Mouse (Mus musculus) kidney, adult 2 months (tissue): Measurements from ENCODE around the gene Ttc30a2. TPM values are rescaled to one million over a fixed set of nuclear protein-coding genes. Genes with fewer than 3 reads are reported as not detected.
"Not testable (repeated sequence)": the region's sequence is repeated elsewhere in the genome, so short reads cannot be mapped to it uniquely, and the experiment has no call there.

Experiments used
- DNase-seq: peaks from one replicate; pipeline ENCODE4 v3.0.0; 2021
- H3K27ac ChIP-seq: fragments of 200-500 bp; 2 replicates; pipeline ENCODE4 v1.5.1; 2012; ENCODE audit warnings: low read depth, low read length, control low read depth, inconsistent platforms; ENCODE audit not compliant: insufficient read depth
- H3K27me3 ChIP-seq: fragments of 200-500 bp; replicated peaks from 2 replicates; pipeline ENCODE4 v1.6.1; 2012; ENCODE audit warnings: mild to moderate bottlenecking, moderate library complexity, low read length, inconsistent platforms; ENCODE audit not compliant: control insufficient read depth, insufficient read depth
- H3K36me3 ChIP-seq: fragments of 200-500 bp; 2 replicates; pipeline ENCODE4 v1.6.1; 2012; ENCODE audit warnings: mild to moderate bottlenecking, moderate library complexity, low read length, inconsistent platforms; ENCODE audit not compliant: control insufficient read depth, insufficient read depth
- H3K4me1 ChIP-seq: fragments of 200-500 bp; 2 replicates; pipeline ENCODE4 v1.6.1; 2011; ENCODE audit warnings: low read length; ENCODE audit not compliant: control insufficient read depth, insufficient read depth
- H3K4me3 ChIP-seq: fragments of 200-500 bp; 2 replicates; pipeline ENCODE4 v1.5.1; 2011; ENCODE audit warnings: mild to moderate bottlenecking, low read depth, low read length, control low read depth; ENCODE audit not compliant: insufficient read depth
- CTCF ChIP-seq: fragments of 200-500 bp; conservative IDR thresholded peaks from 2 replicates; pipeline ENCODE4 v1.5.1; 2011; ENCODE audit warnings: low read depth, mild to moderate bottlenecking, control low read depth, low read length, moderate library complexity, mixed read lengths; ENCODE audit not compliant: insufficient read depth, insufficient read length
- POLR2A ChIP-seq: fragments of 200-500 bp; IDR thresholded peaks from one replicate; pipeline ENCODE4 v1.6.1; 2011; ENCODE audit warnings: low read depth, low read length, control low read depth
- WGBS: fragments of 180-500 bp; shearing (Covaris S2); methylation state at CpG from one replicate; pipeline ENCODE4 v1.1.7; 2018; 5-methylcytosine and 5-hydroxymethylcytosine counted together
- polyA plus RNA-seq: library from polyadenylated mRNA; depleted of rRNA; stranded (reverse); fragments of >200 nt; gene quantifications from 2 replicates; pipeline ENCODE4 v1.2.3, GENCODE M21; 2012

Ttc30a2 gene
- polyA plus RNA-seq, 1 experiment, result 0.38 TPM

- Histone ChIP-seq H3K4me1 (peaks cover 9% of the 10 kb centered on the region; the same call in 1 of the 2 replicates), H3K4me3 (no peak overlapping the region), H3K27ac (no peak overlapping the region), H3K36me3 (no peaks in the 10 kb centered on the region), H3K27me3 (no peaks in the 10 kb centered on the region)
- TF ChIP-seq CTCF (no peak), POLR2A (no peak)
- WGBS, result 44% methylated on average over 7 of the region's 7 CpGs
- no peak for DNase-seq
Measured at GRCm38 (mm10) chr2:75988779-75989363, 10.9 kb upstream of the Ttc30a2 start.

DNA sequence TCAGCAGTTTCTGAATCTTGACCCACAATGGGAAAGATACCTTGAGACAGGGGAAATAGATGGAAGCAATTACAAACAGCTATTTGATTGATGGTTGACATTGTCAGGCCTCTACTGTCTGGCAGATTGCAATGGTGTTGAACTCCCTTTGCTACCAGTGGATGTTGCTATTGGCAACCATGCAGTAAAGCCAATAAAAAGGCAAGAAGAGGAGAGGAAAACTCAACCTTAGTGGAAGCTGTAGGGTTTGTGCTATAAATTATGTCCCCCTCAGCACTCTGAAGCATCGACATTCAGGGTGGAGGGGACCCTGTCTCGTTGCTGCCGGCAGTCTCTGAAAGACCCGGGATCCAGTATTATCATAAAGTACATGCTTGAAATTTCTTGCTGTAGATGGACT, 10.4 kb upstream of the Ttc30a2 start:
- no peaks in the 10 kb centered on the region for H3K36me3 ChIP-seq
- H3K4me1 ChIP-seq, result peaks cover 9% of the 10 kb centered on the region; the same call in 1 of the 2 replicates
- H3K27ac ChIP-seq, result no peak overlapping the region
- H3K27me3 ChIP-seq, result no peaks in the 10 kb centered on the region
- no peak for DNase-seq
- TF ChIP-seq POLR2A, result no peak
- no peak for TF ChIP-seq CTCF
- WGBS, result 32% methylated on average over 4 of the region's 4 CpGs
- H3K4me3 ChIP-seq, result no peak overlapping the region

- peaks cover 9% of the 10 kb centered on the region; the same call in 1 of the 2 replicates for H3K4me1 ChIP-seq
- DNase-seq, result peak; percentile 34
- TF ChIP-seq POLR2A, result no peak
- TF ChIP-seq CTCF, result no peak
- no peaks in the 10 kb centered on the region for H3K27me3 ChIP-seq
- H3K4me3 ChIP-seq, result no peak overlapping the region
- 47% methylated on average over 9 of the region's 9 CpGs for WGBS
- no peak overlapping the region for H3K27ac ChIP-seq
- no peaks in the 10 kb centered on the region for H3K36me3 ChIP-seq
Measured at GRCm38 (mm10) chr2:75987739-75988138, 9.8 kb upstream of the Ttc30a2 start.

DNA sequence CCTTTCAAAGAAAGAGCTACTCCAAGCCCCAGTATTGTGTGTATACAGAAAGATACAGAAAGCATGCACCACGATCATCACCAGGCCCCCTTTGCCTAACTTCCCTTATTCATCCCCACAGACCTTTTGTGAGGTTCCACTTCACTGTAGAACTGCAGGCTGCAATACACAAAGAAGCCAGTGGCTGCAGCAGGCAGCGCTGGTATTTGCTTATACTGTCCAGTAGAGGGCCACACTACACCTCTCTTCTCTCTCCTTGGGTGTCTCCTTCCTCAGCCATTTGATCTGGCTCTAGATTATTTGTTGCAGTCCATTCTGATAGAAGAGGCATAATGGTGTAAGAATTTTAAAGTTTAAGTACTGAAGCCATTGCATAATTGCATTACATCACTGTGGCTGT, 7.2 kb upstream of the Ttc30a2 start:
- WGBS, result 2% methylated on average over 2 of the region's 2 CpGs
- peak; percentile 83 for DNase-seq

DNA sequence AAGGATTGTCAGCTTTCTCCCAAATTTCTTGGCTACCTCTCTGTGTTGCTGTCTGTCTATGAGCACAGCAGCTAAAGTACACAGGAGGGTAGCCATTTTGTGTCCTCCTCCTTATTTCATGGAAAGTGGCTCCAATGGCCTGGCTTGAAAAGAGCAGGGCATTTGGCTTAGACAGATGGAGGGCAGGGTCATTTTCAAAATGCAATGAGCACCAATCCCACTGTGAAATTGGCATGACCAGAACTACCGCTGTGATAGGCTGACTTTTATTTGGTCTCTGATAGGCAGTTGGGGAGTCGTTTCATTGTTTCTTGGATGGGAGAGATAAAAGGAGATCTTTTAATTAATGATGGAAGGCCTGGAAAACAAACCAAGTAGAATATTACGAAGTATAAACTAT, 5.9 kb upstream of the Ttc30a2 start:
- DNase-seq, result no peak
- Histone ChIP-seq H3K4me1 (peaks cover 9% of the 10 kb centered on the region; the same call in 1 of the 2 replicates), H3K4me3 (no peak overlapping the region), H3K27me3 (no peaks in the 10 kb centered on the region), H3K27ac (no peak overlapping the region), H3K36me3 (no peaks in the 10 kb centered on the region)
- 87% methylated on average over 3 of the region's 3 CpGs for WGBS
- no peak for TF ChIP-seq POLR2A
- TF ChIP-seq CTCF, result no peak

More for the DNA sequence above, 7.2 kb upstream of the Ttc30a2 start:
- no peaks in the 10 kb centered on the region for H3K27me3 ChIP-seq
- peak overlapping the region; percentile 20; the same call in 1 of the 2 replicates for H3K27ac ChIP-seq
- H3K36me3 ChIP-seq, result no peaks in the 10 kb centered on the region
- H3K4me1 ChIP-seq, result peaks cover 9% of the 10 kb centered on the region; the same call in 1 of the 2 replicates
- peak; percentile 98 for TF ChIP-seq CTCF
- no peak for TF ChIP-seq POLR2A
- no peak overlapping the region for H3K4me3 ChIP-seq

GRCm38 (mm10) chr2:75983091-75983490, 5.1 kb upstream of the Ttc30a2 start:
- H3K4me3 ChIP-seq, result no peak overlapping the region
- H3K4me1 ChIP-seq, result peaks cover 9% of the 10 kb centered on the region; the same call in 1 of the 2 replicates
- WGBS, result 97% methylated on average over 3 of the region's 3 CpGs
- H3K27ac ChIP-seq, result no peak overlapping the region
- TF ChIP-seq POLR2A, result no peak
- no peak for TF ChIP-seq CTCF
- no peaks in the 10 kb centered on the region for H3K36me3 ChIP-seq
- no peak for DNase-seq
- no peaks in the 10 kb centered on the region for H3K27me3 ChIP-seq

- Histone ChIP-seq H3K27ac (no peak overlapping the region), H3K36me3 (no peaks in the 10 kb centered on the region), H3K4me3 (no peak overlapping the region), H3K27me3 (no peaks in the 10 kb centered on the region), H3K4me1 (peaks cover 9% of the 10 kb centered on the region; the same call in 1 of the 2 replicates)
- DNase-seq, result no peak
- WGBS, result 97% methylated on average over 4 of the region's 4 CpGs
- no peak for TF ChIP-seq POLR2A
- no peak for TF ChIP-seq CTCF
Measured at GRCm38 (mm10) chr2:75982626-75983025, 4.7 kb upstream of the Ttc30a2 start.

DNA sequence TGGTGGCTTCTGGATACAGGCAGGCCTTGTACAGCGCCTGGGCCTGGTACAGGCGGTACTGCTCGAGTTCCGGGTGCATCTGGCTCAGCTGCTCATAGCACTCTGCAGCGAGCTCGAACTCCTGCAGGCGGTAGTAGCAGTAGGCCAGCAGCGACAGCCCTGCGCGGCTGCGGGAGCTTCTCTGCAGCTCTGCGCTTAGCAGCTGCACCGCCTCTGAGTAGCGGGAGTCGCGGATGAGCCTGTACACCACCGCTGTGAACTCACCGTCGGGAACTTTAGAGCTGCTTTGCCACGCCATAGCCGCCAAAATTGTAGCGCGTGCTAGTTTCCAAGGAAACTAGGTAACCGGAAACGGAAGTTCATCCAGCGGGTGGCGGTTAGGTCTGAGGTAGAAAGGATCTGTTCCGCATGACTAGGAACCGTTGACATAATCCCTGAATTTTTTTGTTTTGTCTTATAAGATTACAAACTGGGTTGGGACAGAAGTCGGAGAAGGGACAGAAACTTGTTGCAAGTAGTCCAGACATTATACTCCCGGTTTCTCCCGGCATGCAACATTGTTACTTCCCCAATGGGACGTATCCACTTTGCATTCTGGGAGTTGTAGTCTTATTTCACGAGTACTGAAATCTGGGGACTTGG, 3.6 kb upstream of the Ttc30a2 start, which contains the start of gene Ttc30a1:
Gene Ttc30a1 (minus strand): TSS at position 528 of the 642 bp plus-strand sequence.
- not testable (repeated sequence) for H3K27me3 ChIP-seq, H3K36me3 ChIP-seq, H3K4me1 ChIP-seq
- Histone ChIP-seq H3K4me3 (peak within 1 kb of the TSS; percentile 61), H3K27ac (peak within 1 kb of the TSS; percentile 96)
- peak; percentile 88 for DNase-seq
- 5% methylated on average over 34 of the region's 34 CpGs for WGBS

- H3K4me3 ChIP-seq, result peak overlapping the region; percentile 61; the same call in 1 of the 2 replicates
- H3K36me3 ChIP-seq, DNase-seq, H3K27me3 ChIP-seq, H3K4me1 ChIP-seq, H3K27ac ChIP-seq: not testable (repeated sequence)
- WGBS, result 96% methylated on average over 13 of the region's 13 CpGs
Measured at GRCm38 (mm10) chr2:75980933-75981439, 3.0 kb upstream of the Ttc30a2 start.

DNA sequence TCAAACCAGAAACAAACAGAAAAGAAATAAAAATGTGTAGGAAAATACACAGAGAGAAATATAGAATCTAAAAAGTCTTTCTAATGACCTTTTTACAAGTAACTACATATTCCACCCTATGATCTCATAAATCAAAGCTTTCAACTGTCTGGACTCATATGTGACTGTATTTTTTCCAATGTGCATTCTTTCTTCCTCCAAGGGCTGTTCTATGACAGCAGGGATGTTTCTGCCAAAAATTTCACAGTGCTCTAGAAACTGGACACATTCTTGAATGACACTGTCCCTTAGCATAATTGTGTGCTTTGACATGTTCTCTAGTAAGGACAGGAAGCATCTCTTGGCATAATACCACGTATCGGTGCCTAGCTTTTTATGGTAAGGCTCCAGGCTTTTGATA, 1.9 kb downstream of the Ttc30a2 start:
- H3K27ac ChIP-seq, DNase-seq: not testable (repeated sequence)
- 71% methylated on average over 2 of the region's 2 CpGs for WGBS

More for the DNA sequence above, 1.9 kb downstream of the Ttc30a2 start:
- not testable (repeated sequence) for H3K4me3 ChIP-seq, H3K27me3 ChIP-seq, H3K4me1 ChIP-seq, H3K36me3 ChIP-seq
